ENCODE assay signal across 32 mouse cellular contexts in the genomic region with DNA sequence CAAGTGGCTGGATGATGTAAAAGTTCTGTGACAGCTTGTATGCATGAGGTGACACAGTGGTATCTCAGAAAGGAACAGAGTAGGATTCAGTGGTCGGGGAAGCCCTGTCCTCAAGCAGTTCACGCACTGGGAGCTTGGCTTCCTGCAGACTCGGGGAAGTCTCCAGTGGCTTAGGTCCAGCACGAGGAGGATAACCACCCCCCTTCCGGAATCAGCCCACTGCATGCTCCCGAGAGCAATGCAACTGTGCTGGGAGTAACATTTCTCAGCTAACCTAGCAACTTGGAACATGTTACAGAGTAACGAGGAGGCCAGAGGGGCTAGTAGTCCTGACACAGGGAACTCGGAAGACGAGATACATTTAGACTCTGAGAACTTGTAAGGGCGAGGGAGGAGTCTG. TPM values are rescaled to one million over a fixed set of nuclear protein-coding genes. Genes with fewer than 3 reads are reported as not detected.
DNase-seq lines count a peak whose midpoint lies in the region; ATAC-seq and TF ChIP-seq lines count a peak whose summit lies in the region.
"Had no signal": no experiment of that assay in that cellular context is flagged by ENCODE, and none has a peak within 500 bp of the region (broad histone marks: within the 10 kb centered on the region; RNA-seq: fewer than 3 reads in every experiment).

No protein-coding gene starts in this region.

- WGBS in heart, postnatal 0 days = 45% methylated on average over 10 of the region's 10 CpGs
- WGBS in lung, embryonic 16.5 days = 41% methylated on average over 10 of the region's 10 CpGs
- WGBS in midbrain, embryonic 11.5 days = 75% methylated on average over 10 of the region's 10 CpGs
- WGBS in midbrain, embryonic 15.5 days = 77% methylated on average over 10 of the region's 10 CpGs

- no peak overlapping the region for H3K27ac ChIP-seq in heart, postnatal 0 days (ENCODE audit: low read depth)
- H3K27ac ChIP-seq in lung, embryonic 16.5 days (ENCODE audit: low read length) = no peak overlapping the region
- H3K27ac ChIP-seq in midbrain, embryonic 11.5 days (ENCODE audit: low read depth, low read length) = no peak overlapping the region
- no peak overlapping the region for H3K27ac ChIP-seq in midbrain, embryonic 15.5 days
- H3K27ac ChIP-seq: forebrain, embryonic 10.5 days; forebrain, embryonic 13.5 days; heart, embryonic 15.5 days; hindbrain, embryonic 12.5 days; hindbrain, embryonic 15.5 days had no signal

- no peak overlapping the region for H3K4me3 ChIP-seq in heart, postnatal 0 days (ENCODE audit: low read depth, low read length)
- H3K4me3 ChIP-seq in lung, embryonic 16.5 days (ENCODE audit: low read length) = no peak overlapping the region
- no peak overlapping the region for H3K4me3 ChIP-seq in midbrain, embryonic 11.5 days (ENCODE audit: low read depth, low read length)
- H3K4me3 ChIP-seq in midbrain, embryonic 15.5 days = no peak overlapping the region
- H3K4me3 ChIP-seq: forebrain, embryonic 10.5 days; forebrain, embryonic 13.5 days; heart, embryonic 12.5 days; heart, embryonic 15.5 days; hindbrain, embryonic 12.5 days; hindbrain, embryonic 15.5 days had no signal

- no peaks in the 10 kb centered on the region for H3K36me3 ChIP-seq in heart, postnatal 0 days (replicated peaks; ENCODE audit: control insufficient read depth, insufficient read depth, low read length)
- H3K36me3 ChIP-seq in lung, embryonic 16.5 days (ENCODE audit: control insufficient read depth, insufficient read depth, low read length) = no peaks in the 10 kb centered on the region
- H3K36me3 ChIP-seq in midbrain, embryonic 11.5 days (ENCODE audit: control insufficient read depth, insufficient read depth, low read length) = no peaks in the 10 kb centered on the region
- no peaks in the 10 kb centered on the region for H3K36me3 ChIP-seq in midbrain, embryonic 15.5 days (replicated peaks)
- H3K36me3 ChIP-seq: forebrain, embryonic 10.5 days; G1E; heart, embryonic 12.5 days; heart, embryonic 15.5 days; hindbrain, embryonic 12.5 days; hindbrain, embryonic 15.5 days had no signal

- no peak for TF ChIP-seq CTCF in heart, postnatal 0 days (IDR thresholded peaks at IDR 0.05; ENCODE audit: low read depth)

- no peak for TF ChIP-seq EP300 in heart, postnatal 0 days (IDR thresholded peaks at IDR 0.05; ENCODE audit: low read depth)

- DNase-seq in heart, postnatal 0 days (ENCODE audit: low spot score) = no peak
- DNase-seq in heart, postnatal 4 days = no peak
- DNase-seq in lung, adult 18-20 months = no peak
- peak; percentile 65 for DNase-seq in midbrain, embryonic 11.5 days (ENCODE audit: low spot score, missing footprints)
- DNase-seq: adrenal gland, postnatal 10 days; adrenal gland, postnatal 36 days; B cell, adult 2 months; cerebellum, adult 18-20 months; cerebellum, adult 9-10 months; cerebellum, postnatal 14 days; gastrocnemius, postnatal 10 days; gastrocnemius, postnatal 36 days; heart, postnatal 14 days had no signal

- no peak overlapping the region for H3K4me2 ChIP-seq in heart, postnatal 0 days (ENCODE audit: low read depth, low read length)
- H3K4me2 ChIP-seq in lung, embryonic 16.5 days (ENCODE audit: low read depth, low read length) = no peak overlapping the region
- no peak overlapping the region for H3K4me2 ChIP-seq in midbrain, embryonic 11.5 days
- no peak overlapping the region for H3K4me2 ChIP-seq in midbrain, embryonic 15.5 days
- H3K4me2 ChIP-seq: forebrain, embryonic 13.5 days; heart, embryonic 12.5 days; heart, embryonic 15.5 days; hindbrain, embryonic 12.5 days; hindbrain, embryonic 15.5 days had no signal

- 0 out of 2 replicates have a peak, but pooled peaks have one; percentile 27 for ATAC-seq in heart, postnatal 0 days (ENCODE audit: insufficient read depth, low read depth)
- peak; percentile 47; the same call in 1 of the 2 replicates for ATAC-seq in lung, embryonic 16.5 days (ENCODE audit: low read depth)
- ATAC-seq in midbrain, embryonic 11.5 days (ENCODE audit: low FRiP score) = no peak
- ATAC-seq in midbrain, embryonic 15.5 days (replicated peaks) = no peak
- ATAC-seq: forebrain, embryonic 13.5 days; forebrain, embryonic 16.5 days; Patski had no signal

- 0 out of 2 replicates have a peak, but pooled peaks cover 5% of the 10 kb centered on the region for H3K4me1 ChIP-seq in heart, postnatal 0 days (ENCODE audit: control insufficient read depth, insufficient read depth)
- H3K4me1 ChIP-seq in lung, embryonic 16.5 days (replicated peaks; ENCODE audit: control insufficient read depth, insufficient read depth, low read length) = 0 out of 2 replicates have a peak, but pooled peaks cover 5% of the 10 kb centered on the region
- H3K4me1 ChIP-seq in midbrain, embryonic 11.5 days (ENCODE audit: control insufficient read depth, insufficient read depth, low read length) = 0 out of 2 replicates have a peak, but pooled peaks cover 3% of the 10 kb centered on the region
- H3K4me1 ChIP-seq in midbrain, embryonic 15.5 days = no peaks in the 10 kb centered on the region
- H3K4me1 ChIP-seq: forebrain, embryonic 13.5 days; hindbrain, embryonic 15.5 days had no signal

- no peak overlapping the region for H3K9ac ChIP-seq in heart, postnatal 0 days (replicated peaks; ENCODE audit: low read depth, low read length)
- H3K9ac ChIP-seq in lung, embryonic 16.5 days (ENCODE audit: low read length) = no peak overlapping the region
- H3K9ac ChIP-seq in midbrain, embryonic 11.5 days (ENCODE audit: low read length) = no peak overlapping the region
- no peak overlapping the region for H3K9ac ChIP-seq in midbrain, embryonic 15.5 days
- H3K9ac ChIP-seq: forebrain, embryonic 13.5 days; heart, embryonic 12.5 days; heart, embryonic 15.5 days; hindbrain, embryonic 12.5 days; hindbrain, embryonic 15.5 days had no signal

- H3K9me3 ChIP-seq in heart, postnatal 0 days (replicated peaks; ENCODE audit: control insufficient read depth, low read length) = no peaks in the 10 kb centered on the region
- H3K9me3 ChIP-seq in lung, embryonic 16.5 days (ENCODE audit: control insufficient read depth, low read length) = no peaks in the 10 kb centered on the region
- H3K9me3 ChIP-seq in midbrain, embryonic 11.5 days (ENCODE audit: control insufficient read depth, low read length) = no peaks in the 10 kb centered on the region
- no peaks in the 10 kb centered on the region for H3K9me3 ChIP-seq in midbrain, embryonic 15.5 days
- H3K9me3 ChIP-seq: forebrain, embryonic 10.5 days; forebrain, embryonic 13.5 days; G1E; heart, embryonic 12.5 days; heart, embryonic 15.5 days; hindbrain, embryonic 12.5 days; hindbrain, embryonic 15.5 days had no signal

- H3K27me3 ChIP-seq in heart, postnatal 0 days (ENCODE audit: control insufficient read depth, insufficient read depth, low read length) = no peaks in the 10 kb centered on the region
- no peaks in the 10 kb centered on the region for H3K27me3 ChIP-seq in lung, embryonic 16.5 days (ENCODE audit: control insufficient read depth, insufficient read depth, low read depth, low read length)
- H3K27me3 ChIP-seq in midbrain, embryonic 11.5 days (ENCODE audit: control insufficient read depth, insufficient read depth, low read length) = no peaks in the 10 kb centered on the region
- no peaks in the 10 kb centered on the region for H3K27me3 ChIP-seq in midbrain, embryonic 15.5 days (replicated peaks)
- H3K27me3 ChIP-seq: CH12.LX; forebrain, embryonic 13.5 days; heart, embryonic 12.5 days; heart, embryonic 15.5 days; hindbrain, embryonic 12.5 days; hindbrain, embryonic 15.5 days; Patski had no signal

RNA-seq across cellular contexts. Expression of a gene that starts 9.7 kb away (rescaled TPM):
- not detected in 2 replicates for total RNA-seq in heart, postnatal 0 days (2014; rRNA removed; ENCODE audit: low replicate concordance)
- 1.2 and 1.3 TPM in 2 replicates for polyA plus RNA-seq in heart, postnatal 0 days (2015; fragmentation: Nextera tagmentation; extraction: Ambion mirVana)
- 1 to 10 TPM; 1.7 to 1.8 TPM for total RNA-seq in heart, postnatal 4 days (2021)
- 5.2 and 6.4 TPM in 2 replicates for polyA plus RNA-seq in lung, embryonic 16.5 days (2015; fragmentation: Nextera tagmentation; extraction: Ambion mirVana)
- 2.9 and 3.5 TPM in 2 replicates for polyA plus RNA-seq in midbrain, embryonic 11.5 days (2014; fragmentation: Nextera tagmentation; extraction: Ambion mirVana)
- 0.84 and 1.2 TPM in 2 replicates for polyA plus RNA-seq in midbrain, embryonic 15.5 days (2015; fragmentation: Nextera tagmentation; extraction: Ambion mirVana)
- total RNA-seq: gastrocnemius, adult 18-20 months; gastrocnemius, postnatal 36 days; granulocyte monocyte progenitor cell, adult 5-6 weeks; heart, postnatal 14 days; hematopoietic stem cell, adult 5-6 weeks had no signal

RNA-seq across cellular contexts. Expression of a gene that starts 44.5 kb away (rescaled TPM):
- 3.0 and 3.2 TPM in 2 replicates for total RNA-seq in heart, postnatal 0 days (2014; rRNA removed; ENCODE audit: low replicate concordance)
- polyA plus RNA-seq in heart, postnatal 0 days (2015; fragmentation: Nextera tagmentation; extraction: Ambion mirVana) = 3.5 and 4.1 TPM in 2 replicates
- total RNA-seq in heart, postnatal 4 days (2021) = 1 to 10 TPM; 6.7 to 6.8 TPM
- 23.9 and 24.0 TPM in 2 replicates for polyA plus RNA-seq in lung, embryonic 16.5 days (2015; fragmentation: Nextera tagmentation; extraction: Ambion mirVana)
- polyA plus RNA-seq in midbrain, embryonic 11.5 days (2014; fragmentation: Nextera tagmentation; extraction: Ambion mirVana) = 21.9 and 22.8 TPM in 2 replicates
- polyA plus RNA-seq in midbrain, embryonic 15.5 days (2015; fragmentation: Nextera tagmentation; extraction: Ambion mirVana) = 4.1 and 5.1 TPM in 2 replicates

RNA-seq across cellular contexts. Expression of a gene that starts 44.6 kb away (rescaled TPM):
- 8.3 and 18.8 TPM in 2 replicates for total RNA-seq in heart, postnatal 0 days (2014; rRNA removed; ENCODE audit: low replicate concordance)
- polyA plus RNA-seq in heart, postnatal 0 days (2015; fragmentation: Nextera tagmentation; extraction: Ambion mirVana) = 20.0 and 21.2 TPM in 2 replicates
- total RNA-seq in heart, postnatal 4 days (2021) = 10 to 100 TPM; 19.4 to 23.5 TPM
- 15.6 and 17.1 TPM in 2 replicates for polyA plus RNA-seq in lung, embryonic 16.5 days (2015; fragmentation: Nextera tagmentation; extraction: Ambion mirVana)
- 11.3 and 11.6 TPM in 2 replicates for polyA plus RNA-seq in midbrain, embryonic 11.5 days (2014; fragmentation: Nextera tagmentation; extraction: Ambion mirVana)
- polyA plus RNA-seq in midbrain, embryonic 15.5 days (2015; fragmentation: Nextera tagmentation; extraction: Ambion mirVana) = 11.8 and 17.4 TPM in 2 replicates

RNA-seq across cellular contexts. Expression of a gene that starts 57.3 kb away (rescaled TPM):
- total RNA-seq in heart, postnatal 0 days (2014; rRNA removed; ENCODE audit: low replicate concordance) = not detected in 2 replicates
- not detected in 2 replicates for polyA plus RNA-seq in heart, postnatal 0 days (2015; fragmentation: Nextera tagmentation; extraction: Ambion mirVana)
- total RNA-seq in heart, postnatal 4 days (2021) = not detected
- not detected in 2 replicates for polyA plus RNA-seq in lung, embryonic 16.5 days (2015; fragmentation: Nextera tagmentation; extraction: Ambion mirVana)
- not detected in 2 replicates for polyA plus RNA-seq in midbrain, embryonic 11.5 days (2014; fragmentation: Nextera tagmentation; extraction: Ambion mirVana)
- polyA plus RNA-seq in midbrain, embryonic 15.5 days (2015; fragmentation: Nextera tagmentation; extraction: Ambion mirVana) = not detected in 2 replicates
- total RNA-seq: adrenal gland, adult 18-20 months; adrenal gland, postnatal 10 days; adrenal gland, postnatal 36 days; CH12.LX; gastrocnemius, adult 18-20 months; gastrocnemius, postnatal 10 days; gastrocnemius, postnatal 36 days; heart, adult 8-10 months; heart, postnatal 14 days had no signal
- polyA plus RNA-seq: embryonic facial prominence, embryonic 11.5 days; embryonic facial prominence, embryonic 14.5 days; forebrain, embryonic 10.5 days; forebrain, embryonic 13.5 days; forebrain, embryonic 16.5 days; G1E; heart, embryonic 12.5 days; heart, embryonic 15.5 days; hindbrain, embryonic 12.5 days; hindbrain, embryonic 15.5 days had no signal

Comparison
In these comparisons a context has a peak if more than half of its experiments do, and no peak if none do; other contexts are left out.
1. ATAC-seq: peak in heart, postnatal 0 days (single experiment) and lung, embryonic 16.5 days (single experiment); none in midbrain, embryonic 11.5 days (single experiment) and midbrain, embryonic 15.5 days (single experiment).